Mouse (Mus musculus) embryonic fibroblast, embryonic 13.5 days (primary cell): ENCODE measurements at regions not wholly inside any gene's neighbourhood (a gene's known extent, or its start where the extent isn't known, plus 50 kb on each side); places are given as distances from the start of the nearest gene placed in this dataset.

Source experiments
- H3K27ac ChIP-seq: 2 replicates; pipeline ENCODE4 v1.5.1; 2012; ENCODE audit warnings: low read length, control low read depth, inconsistent platforms; ENCODE audit not compliant: insufficient read depth
- H3K4me1 ChIP-seq: 2 replicates; pipeline ENCODE4 v1.6.1; 2011; ENCODE audit warnings: low read length; ENCODE audit not compliant: control insufficient read depth, insufficient read depth
- H3K4me3 ChIP-seq: 2 replicates; pipeline ENCODE4 v1.5.1; 2011; ENCODE audit warnings: mild to moderate bottlenecking, control low read depth, low read length; ENCODE audit not compliant: insufficient read depth
- CTCF ChIP-seq: IDR thresholded peaks from 2 replicates; pipeline ENCODE4 v1.5.1; 2011; ENCODE audit warnings: mild to moderate bottlenecking, control low read depth, low read length, moderate library complexity, borderline replicate concordance; ENCODE audit not compliant: insufficient read depth
- POLR2A ChIP-seq: IDR thresholded peaks from 2 replicates; pipeline ENCODE4 v1.6.1; 2011; ENCODE audit warnings: low read depth, mild to moderate bottlenecking, control low read depth, low read length, moderate library complexity

DNA sequence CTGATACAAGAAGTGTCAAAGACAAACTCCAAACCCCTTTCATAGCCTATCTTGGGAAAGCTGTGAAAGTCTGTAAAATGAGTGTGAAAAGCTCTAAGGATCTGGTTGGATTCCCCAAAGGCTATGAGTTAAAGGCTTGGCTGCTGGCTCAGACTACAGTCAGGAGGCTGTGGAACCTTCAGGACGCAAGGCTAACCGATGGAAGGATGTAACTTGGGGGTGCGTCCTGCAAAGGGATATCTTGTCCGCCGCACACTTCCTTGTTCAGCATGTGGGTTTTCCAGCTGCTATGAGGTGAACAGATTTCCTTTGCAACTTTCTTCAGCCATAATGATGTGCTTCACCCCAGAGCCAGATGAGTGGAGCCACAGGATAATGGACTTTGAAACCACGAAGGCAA, 240.3 kb upstream of the Dusp10 start:
- H3K4me3 ChIP-seq = no peak overlapping the region
- H3K4me1 ChIP-seq = no peaks in the 10 kb centered on the region
- no peak overlapping the region for H3K27ac ChIP-seq
- TF ChIP-seq CTCF = no peak
- no peak for TF ChIP-seq POLR2A

DNA sequence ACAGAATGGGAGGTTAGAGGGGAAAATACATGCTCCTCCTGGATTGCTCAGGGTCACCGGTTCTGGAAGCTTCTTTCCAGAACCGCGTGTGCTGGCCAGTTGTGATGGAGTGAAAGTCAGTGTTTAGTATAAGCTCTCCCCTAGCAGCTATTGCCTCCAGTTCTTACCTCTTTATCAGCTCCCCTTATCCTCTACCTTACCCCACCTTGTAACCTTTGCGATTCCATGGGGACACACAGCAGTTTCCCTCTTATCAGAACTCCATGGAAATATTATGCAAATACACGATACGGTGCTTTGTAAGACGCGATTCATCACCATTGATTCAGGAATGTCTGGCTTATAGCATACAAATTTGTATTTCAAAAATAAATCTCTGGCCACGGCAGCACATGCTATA, 232.9 kb upstream of the Dusp10 start:
- H3K4me3 ChIP-seq = no peak overlapping the region

DNA sequence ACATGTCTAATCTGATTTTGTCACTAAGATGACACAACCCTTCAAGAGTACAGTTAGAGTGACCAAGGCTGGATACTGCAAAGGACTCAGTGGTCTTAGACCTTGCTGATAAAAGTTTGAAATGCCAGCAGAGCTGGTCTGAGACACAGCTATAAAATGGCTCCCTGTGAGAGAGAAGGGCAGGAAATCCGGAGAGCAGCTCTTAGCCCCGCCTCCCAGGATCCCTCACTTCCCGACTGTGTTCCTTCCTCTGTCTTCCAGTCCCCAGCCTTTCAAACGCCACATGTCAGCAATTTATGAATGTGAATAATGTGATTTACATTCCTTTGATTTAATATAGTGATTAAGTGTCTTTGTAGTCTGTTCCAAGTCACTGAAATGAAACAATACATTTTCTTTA, 232.3 kb upstream of the Dusp10 start:
- TF ChIP-seq CTCF = no peak
- peaks cover 6% of the 10 kb centered on the region; the same call in 1 of the 2 replicates for H3K4me1 ChIP-seq
- no peak overlapping the region for H3K27ac ChIP-seq
- H3K4me3 ChIP-seq = no peak overlapping the region

More for the DNA sequence above, 232.9 kb upstream of the Dusp10 start:
- Histone ChIP-seq H3K4me1 (peaks cover 6% of the 10 kb centered on the region; the same call in 1 of the 2 replicates), H3K27ac (no peak overlapping the region)
- TF ChIP-seq POLR2A (no peak), CTCF (no peak)

DNA sequence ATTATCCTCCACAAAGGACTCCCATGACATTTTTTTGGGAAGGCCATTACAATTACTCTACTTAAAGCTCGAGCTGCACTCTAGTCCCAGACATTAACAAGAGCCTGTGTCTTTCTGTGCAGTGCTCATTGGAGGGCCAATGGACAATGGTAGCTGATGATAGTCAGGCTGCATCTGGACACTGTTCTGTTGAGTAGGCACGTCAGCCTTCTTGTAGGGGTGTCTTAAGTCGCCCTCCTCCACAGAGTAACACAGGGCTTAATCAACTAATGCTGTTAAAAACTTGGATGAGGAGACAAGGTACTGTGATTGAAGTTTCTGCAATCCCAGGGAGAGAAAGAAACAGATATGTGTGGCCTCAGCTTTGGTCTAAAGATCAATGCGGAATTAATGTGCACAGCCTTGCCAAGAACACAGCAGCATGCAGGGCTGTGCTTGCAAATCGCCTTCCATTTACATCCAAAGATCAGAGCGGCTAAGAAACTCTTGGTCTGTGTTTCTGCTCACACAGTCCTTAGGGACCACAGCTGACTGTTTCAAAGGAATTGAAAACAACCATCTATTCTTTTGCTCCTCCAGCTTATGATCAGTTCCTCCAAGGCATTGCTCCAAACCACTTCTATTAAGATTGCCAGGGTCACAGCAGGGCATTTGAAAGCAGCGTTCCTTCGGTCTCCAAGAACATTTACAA, 229.5 kb upstream of the Dusp10 start:
- H3K4me1 ChIP-seq = peaks cover 4% of the 10 kb centered on the region; the same call in 1 of the 2 replicates
- no peak overlapping the region for H3K4me3 ChIP-seq
- TF ChIP-seq POLR2A = no peak
- TF ChIP-seq CTCF = no peak
- H3K27ac ChIP-seq = no peak overlapping the region

DNA sequence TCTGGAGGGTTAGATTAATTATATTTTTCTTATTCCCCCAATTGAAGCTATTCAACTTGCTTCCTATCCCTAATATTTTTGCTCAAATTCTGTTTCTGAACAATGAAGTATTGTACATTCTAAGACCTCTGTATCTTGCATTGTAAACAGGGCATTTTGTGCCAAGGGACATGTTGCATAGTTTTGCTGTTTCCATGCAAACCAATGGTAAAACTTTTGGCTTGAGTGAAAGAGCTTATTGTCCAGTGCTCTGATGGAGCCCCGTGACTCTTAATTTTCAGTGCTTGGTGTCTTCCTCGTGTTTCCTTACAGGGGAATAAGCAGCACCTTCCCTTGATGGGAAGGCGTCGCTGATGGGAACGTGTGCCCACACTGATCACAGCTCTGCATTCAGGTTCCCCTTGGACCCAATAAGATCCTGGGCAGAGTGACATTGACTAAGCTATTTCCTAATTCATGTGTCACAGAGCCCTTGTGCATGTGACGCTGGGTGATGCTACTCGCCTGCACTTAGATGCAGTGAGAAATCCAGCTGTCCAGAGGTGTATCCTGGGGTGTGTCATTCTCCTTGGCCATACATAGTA, 220.8 kb upstream of the Dusp10 start:
- TF ChIP-seq CTCF (no peak), POLR2A (no peak)
- Histone ChIP-seq H3K27ac (no peak overlapping the region), H3K4me3 (no peak overlapping the region), H3K4me1 (no peaks in the 10 kb centered on the region)

DNA sequence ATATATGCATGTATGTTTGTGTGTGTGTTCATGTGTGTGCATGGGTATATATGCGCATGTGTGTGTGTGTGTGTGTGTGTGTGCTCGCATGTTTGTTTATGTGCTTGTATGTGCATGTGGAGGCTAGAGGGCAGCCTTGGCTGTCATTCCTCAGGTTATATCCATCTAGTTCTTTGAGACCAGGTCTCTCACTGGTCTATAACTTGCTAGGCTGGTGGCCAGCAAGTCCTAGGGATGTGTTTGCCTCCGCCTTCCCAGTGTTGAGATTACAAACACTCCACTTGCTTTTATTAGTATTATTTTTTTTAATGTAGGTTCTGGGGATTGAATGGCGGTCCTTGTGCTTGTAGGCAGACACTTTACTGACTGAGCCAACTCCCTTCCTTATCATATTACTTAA, 219.8 kb upstream of the Dusp10 start:
- Histone ChIP-seq H3K27ac (no peak overlapping the region), H3K4me3 (no peak overlapping the region), H3K4me1 (no peaks in the 10 kb centered on the region)
- TF ChIP-seq POLR2A = no peak
- TF ChIP-seq CTCF = no peak

DNA sequence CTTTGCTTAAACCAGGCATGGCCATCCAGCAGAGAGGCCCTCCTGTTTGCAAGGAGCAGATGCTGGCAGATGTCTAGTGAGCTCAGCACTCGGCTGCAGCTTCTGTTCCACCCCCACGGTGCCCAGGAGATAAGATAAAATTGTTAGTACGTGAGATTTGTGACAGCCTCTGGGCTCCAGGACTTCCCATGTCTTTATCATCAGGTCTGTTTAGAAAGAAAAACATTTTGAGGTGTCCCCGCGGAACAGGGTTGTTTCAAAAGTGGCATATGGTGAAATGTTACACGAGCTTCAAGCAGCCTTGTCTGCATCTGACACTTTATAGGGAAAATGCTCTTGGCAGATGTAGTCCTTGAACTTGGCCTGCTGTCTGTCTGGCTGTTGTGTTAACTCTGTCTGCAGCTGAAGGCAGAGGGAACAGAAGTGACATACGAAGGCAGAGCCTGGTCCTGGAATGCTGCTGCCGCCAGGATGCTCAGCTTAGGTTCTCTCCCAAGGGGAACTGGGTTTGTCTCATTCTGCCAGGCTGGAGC, 219.1 kb upstream of the Dusp10 start:
- H3K4me1 ChIP-seq = no peaks in the 10 kb centered on the region
- H3K4me3 ChIP-seq = no peak overlapping the region
- H3K27ac ChIP-seq = no peak overlapping the region
- no peak for TF ChIP-seq CTCF
- no peak for TF ChIP-seq POLR2A

DNA sequence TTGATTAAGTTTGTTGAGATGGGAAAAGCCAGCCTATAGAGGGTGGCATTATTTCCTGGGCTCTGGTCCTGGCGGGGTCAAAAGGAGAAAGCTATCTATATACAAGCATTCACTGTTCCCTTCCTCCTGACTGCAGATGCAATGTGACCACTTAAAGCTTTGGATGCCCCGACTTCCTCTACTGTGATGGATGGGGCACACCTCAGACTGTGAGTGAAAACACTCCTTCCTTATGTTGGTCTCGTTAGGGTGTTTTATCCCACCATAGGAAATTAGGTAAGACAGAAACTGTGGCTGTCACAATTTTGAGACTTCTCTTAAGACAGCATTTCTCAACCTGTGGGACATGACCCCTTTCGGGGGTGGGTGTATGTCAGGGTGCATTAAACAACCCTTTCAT, 210.8 kb upstream of the Dusp10 start:
- Histone ChIP-seq H3K4me1 (peaks cover 2% of the 10 kb centered on the region; the same call in 1 of the 2 replicates), H3K27ac (no peak overlapping the region), H3K4me3 (no peak overlapping the region)
- no peak for TF ChIP-seq CTCF
- TF ChIP-seq POLR2A = no peak

DNA sequence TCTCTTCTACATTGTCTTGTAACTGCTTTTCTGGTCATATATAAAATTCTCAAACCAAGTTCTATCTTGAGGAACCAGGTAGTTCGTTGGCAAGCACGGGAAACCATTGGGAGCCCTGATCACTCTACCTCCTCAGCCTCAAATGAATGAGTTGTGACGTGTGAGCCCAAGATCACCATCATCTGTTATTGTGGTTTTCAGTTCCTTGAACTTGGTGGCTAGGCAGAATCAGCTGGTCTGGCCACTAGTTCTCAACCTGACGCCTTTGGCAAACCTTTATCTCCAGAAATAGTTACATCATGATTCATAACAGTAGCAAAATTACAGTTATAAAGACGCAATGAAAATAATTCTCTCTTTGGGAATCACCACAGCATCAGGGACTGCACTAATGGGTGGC, 209.7 kb upstream of the Dusp10 start:
- Histone ChIP-seq H3K4me1 (peaks cover 2% of the 10 kb centered on the region; the same call in 1 of the 2 replicates), H3K4me3 (no peak overlapping the region)
- no peak for TF ChIP-seq CTCF
- no peak for TF ChIP-seq POLR2A

DNA sequence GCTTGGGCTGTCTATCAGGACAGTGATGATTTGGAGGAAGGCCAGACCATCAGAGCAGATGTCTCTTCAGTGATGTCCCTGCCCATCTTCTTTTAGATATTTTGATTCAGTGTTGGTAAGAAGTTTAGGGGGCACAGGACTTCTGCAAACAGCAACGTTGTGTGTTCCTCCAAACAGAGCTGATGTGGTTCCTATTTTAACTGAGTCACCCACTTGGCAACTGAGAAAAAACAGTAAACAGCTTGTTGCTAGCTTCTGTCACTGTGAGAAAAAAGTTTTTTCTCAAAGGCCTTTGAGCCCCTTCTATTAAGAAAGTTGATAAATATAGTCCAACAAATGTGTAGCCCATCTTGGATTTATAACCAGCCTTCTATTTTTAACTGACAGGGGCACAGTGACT, 209.3 kb upstream of the Dusp10 start:
- H3K4me1 ChIP-seq = peaks cover 2% of the 10 kb centered on the region; the same call in 1 of the 2 replicates
- H3K27ac ChIP-seq = no peak overlapping the region
- no peak overlapping the region for H3K4me3 ChIP-seq
- TF ChIP-seq CTCF = no peak
- no peak for TF ChIP-seq POLR2A

More for the DNA sequence above, 209.7 kb upstream of the Dusp10 start:
- no peak overlapping the region for H3K27ac ChIP-seq
